Mouse (Mus musculus) spleen, adult 2 months (tissue): ENCODE measurements around the gene Ttc41.

Experiments
- CTCF ChIP-seq: fragments of 200-500 bp; IDR thresholded peaks from 2 replicates; pipeline ENCODE4 v1.5.1; 2011; ENCODE audit warnings: mild to moderate bottlenecking, inconsistent platforms; ENCODE audit not compliant: insufficient read depth, insufficient read length, insufficient replicate concordance; ENCODE audit errors: extremely low read depth
- POLR2A ChIP-seq: fragments of 200-500 bp; IDR thresholded peaks from 2 replicates; pipeline ENCODE4 v1.6.1; 2011; ENCODE audit warnings: low read depth, low read length, inconsistent platforms

- TF ChIP-seq CTCF = no peak
- no peak for TF ChIP-seq POLR2A
These were observed 55.6 kb downstream of the Ttc41 start for GRCm38 (mm10) chr10:86761236-86761635.
